In the genomic region with DNA sequence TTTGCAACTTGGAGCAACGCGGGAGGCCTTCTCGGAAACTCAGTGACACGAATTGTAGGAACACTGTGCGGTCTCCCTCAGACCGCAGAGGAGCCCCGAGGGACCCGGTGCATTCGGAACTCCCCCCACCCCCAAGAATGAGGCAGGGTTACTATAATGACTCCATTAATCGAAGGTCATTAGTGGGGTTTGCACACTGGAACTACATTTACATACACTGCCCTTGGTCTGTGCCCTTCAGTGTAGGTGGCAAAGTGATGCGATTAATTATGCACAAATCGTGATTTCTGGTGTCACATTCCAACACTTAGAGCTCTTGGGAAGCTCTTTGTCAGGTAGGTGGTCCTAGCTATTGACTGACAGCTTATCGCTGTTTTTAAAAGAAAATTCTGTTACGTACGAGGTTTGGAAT, we compare ENCODE assay signal across 8 mouse cellular contexts. TPM values are rescaled to one million over a fixed set of nuclear protein-coding genes. Genes with fewer than 3 reads are reported as not detected.
DNase-seq lines count a peak whose midpoint lies in the region; ATAC-seq and TF ChIP-seq lines count a peak whose summit lies in the region.

No protein-coding gene starts in this region.

- DNase-seq in heart, embryonic 10.5 days (ENCODE audit: low spot score): no peak
- no peak for DNase-seq in heart, adult 11 months
- no peak for DNase-seq in MEL (ENCODE audit: low read depth, low spot score)
- DNase-seq in adrenal gland, postnatal 14 days: no peak
- no peak for DNase-seq in layer of hippocampus, adult 9-11 months

- no peak for TF ChIP-seq POLR2A in MEL (IDR thresholded peaks at IDR 0.05; ENCODE audit: control insufficient read depth in 1 of 2, insufficient read depth in 1 of 2, low read depth in 1 of 2, low read length in 2 of 2, poor library complexity in 1 of 2)

- no peak for ATAC-seq in heart, embryonic 15.5 days (replicated peaks; ENCODE audit: insufficient number of reproducible peaks, insufficient read depth, low FRiP score, low read depth)
- no peak for ATAC-seq in limb, embryonic 13.5 days (ENCODE audit: low FRiP score, low read depth)
- ATAC-seq in stomach, embryonic 15.5 days (ENCODE audit: insufficient read depth, low FRiP score, low read depth): no peak

- no peaks in the 10 kb centered on the region for H3K9me3 ChIP-seq in heart, embryonic 10.5 days
- no peaks in the 10 kb centered on the region for H3K9me3 ChIP-seq in MEL (replicated peaks; ENCODE audit: insufficient read depth, low read length)
- no peaks in the 10 kb centered on the region for H3K9me3 ChIP-seq in heart, embryonic 15.5 days (replicated peaks)
- H3K9me3 ChIP-seq in limb, embryonic 13.5 days: no peaks in the 10 kb centered on the region
- no peaks in the 10 kb centered on the region for H3K9me3 ChIP-seq in stomach, embryonic 15.5 days

- peak overlapping the region; percentile 92 for H3K4me2 ChIP-seq in heart, embryonic 15.5 days
- peak overlapping the region; percentile 83 for H3K4me2 ChIP-seq in limb, embryonic 13.5 days (replicated peaks)
- peak overlapping the region; percentile 93 for H3K4me2 ChIP-seq in stomach, embryonic 15.5 days

- TF ChIP-seq EP300 in MEL (IDR thresholded peaks at IDR 0.05; ENCODE audit: low read depth in 1 of 2, low read length in 2 of 2): no peak

- H3K9ac ChIP-seq in MEL (ENCODE audit: control insufficient read depth, low read depth, low read length, poor library complexity, severe bottlenecking): peak overlapping the region; percentile 73
- peak overlapping the region; percentile 70 for H3K9ac ChIP-seq in heart, embryonic 15.5 days
- H3K9ac ChIP-seq in limb, embryonic 13.5 days: peak overlapping the region; percentile 66
- peak overlapping the region; percentile 40; the same call in 1 of the 2 replicates for H3K9ac ChIP-seq in stomach, embryonic 15.5 days

- peaks cover 47% of the 10 kb centered on the region for H3K4me1 ChIP-seq in heart, embryonic 10.5 days
- H3K4me1 ChIP-seq in MEL (ENCODE audit: control insufficient read depth in 1 of 2, insufficient read depth in 2 of 2, low read length in 2 of 2): peaks cover 0 to 2% of the 10 kb centered on the region in 2 experiments; a peak in 2 of 4 replicates
- peaks cover 43% of the 10 kb centered on the region for H3K4me1 ChIP-seq in heart, embryonic 15.5 days (replicated peaks)
- peaks cover 43% of the 10 kb centered on the region for H3K4me1 ChIP-seq in limb, embryonic 13.5 days
- H3K4me1 ChIP-seq in stomach, embryonic 15.5 days: peaks cover 32% of the 10 kb centered on the region

- peaks cover 14% of the 10 kb centered on the region for H3K79me2 ChIP-seq in MEL (ENCODE audit: control insufficient read depth, insufficient read depth, low read length, poor library complexity)

- peak overlapping the region; percentile 70 for H3K4me3 ChIP-seq in heart, embryonic 10.5 days
- H3K4me3 ChIP-seq in MEL (ENCODE audit: control insufficient read depth in 1 of 2, insufficient read depth in 1 of 2, low read depth in 2 of 2, low read length in 2 of 2): peak overlapping the region; percentile 48 to 76
- peak overlapping the region; percentile 81 for H3K4me3 ChIP-seq in heart, embryonic 15.5 days
- H3K4me3 ChIP-seq in limb, embryonic 13.5 days: peak overlapping the region; percentile 80
- H3K4me3 ChIP-seq in stomach, embryonic 15.5 days (replicated peaks): peak overlapping the region; percentile 75

- H3K36me3 ChIP-seq in heart, embryonic 10.5 days: peaks cover 2% of the 10 kb centered on the region; the same call in 1 of the 2 replicates
- peaks cover 0 to 3% of the 10 kb centered on the region in 2 experiments; a peak in 1 of 4 replicates for H3K36me3 ChIP-seq in MEL (ENCODE audit: control insufficient read depth in 1 of 2, insufficient read depth in 2 of 2, low read length in 2 of 2)
- H3K36me3 ChIP-seq in heart, embryonic 15.5 days: no peaks in the 10 kb centered on the region
- H3K36me3 ChIP-seq in limb, embryonic 13.5 days: peaks cover 4% of the 10 kb centered on the region; the same call in 1 of the 2 replicates
- H3K36me3 ChIP-seq in stomach, embryonic 15.5 days: no peaks in the 10 kb centered on the region

- no peak for TF ChIP-seq RAD21 in MEL (IDR thresholded peaks at IDR 0.05; ENCODE audit: low read depth, low read length)

- TF ChIP-seq CTCF in MEL (IDR thresholded peaks at IDR 0.05 in 2 of 3, conservative IDR thresholded peaks at IDR 0.05 in 1 of 3; ENCODE audit: control insufficient read depth in 1 of 3, insufficient read depth in 1 of 3, low read depth in 2 of 3, low read length in 3 of 3, poor library complexity in 1 of 3, severe bottlenecking in 1 of 3): no peak

- under 1% methylated on average over 15 of the region's 15 CpGs for WGBS in heart, embryonic 10.5 days
- WGBS in heart, embryonic 15.5 days: 1% methylated on average over 15 of the region's 15 CpGs
- under 1% methylated on average over 15 of the region's 15 CpGs for WGBS in limb, embryonic 13.5 days
- WGBS in stomach, embryonic 15.5 days: 2% methylated on average over 15 of the region's 15 CpGs

- peak overlapping the region; percentile 98 for H3K27ac ChIP-seq in heart, embryonic 10.5 days
- peak overlapping the region; percentile 44; the same call in 1 of the 2 replicates for H3K27ac ChIP-seq in MEL (ENCODE audit: control insufficient read depth, low read depth, low read length)
- H3K27ac ChIP-seq in heart, embryonic 15.5 days: peak overlapping the region; percentile 96
- peak overlapping the region; percentile 99 for H3K27ac ChIP-seq in limb, embryonic 13.5 days
- H3K27ac ChIP-seq in stomach, embryonic 15.5 days: peak overlapping the region; percentile 96

- H3K27me3 ChIP-seq in heart, embryonic 10.5 days (ENCODE audit: insufficient read depth, poor library complexity, severe bottlenecking): no peaks in the 10 kb centered on the region
- H3K27me3 ChIP-seq in MEL (ENCODE audit: control insufficient read depth in 1 of 2, insufficient read depth in 2 of 2, low read length in 2 of 2): no peaks in the 10 kb centered on the region
- H3K27me3 ChIP-seq in heart, embryonic 15.5 days: no peaks in the 10 kb centered on the region
- H3K27me3 ChIP-seq in limb, embryonic 13.5 days: no peaks in the 10 kb centered on the region
- no peaks in the 10 kb centered on the region for H3K27me3 ChIP-seq in stomach, embryonic 15.5 days (replicated peaks)

TF ChIP-seq in MEL, 35 proteins besides CTCF, POLR2A, EP300 and RAD21:
- TF ChIP-seq ZNF384 (IDR thresholded peaks at IDR 0.05; ENCODE audit: low read depth, low read length) (no peak), SMC3 (IDR thresholded peaks at IDR 0.05; ENCODE audit: low read depth, low read length) (no peak), NELFE (IDR thresholded peaks at IDR 0.05; ENCODE audit: low read depth, low read length) (no peak), POLR2AphosphoS2 (IDR thresholded peaks at IDR 0.05; ENCODE audit: low read length) (no peak), BHLHE40 (IDR thresholded peaks at IDR 0.05; ENCODE audit: borderline replicate concordance, low read depth, low read length) (no peak), NRF1 (IDR thresholded peaks at IDR 0.05; ENCODE audit: insufficient read depth, low read depth, low read length, poor library complexity, severe bottlenecking) (no peak)

RNA-seq across cellular contexts. Expression of gene Id2, which starts 0.3 kb away (rescaled TPM):
- 390 and 444 TPM in 2 replicates for polyA plus RNA-seq in heart, embryonic 10.5 days (2016; fragmentation: Nextera tagmentation; extraction: Ambion mirVana)
- total RNA-seq in MEL (2012; rRNA removed): 9.1 and 10.4 TPM in 2 replicates
- 1 to 10 TPM in 1 of 2 experiments, not detected in 1; 5.8 TPM for polyA plus RNA-seq in MEL (2012; ENCODE audit: insufficient read depth in 1 of 2, insufficient read length in 2 of 2, low read depth in 1 of 2, low replicate concordance in 2 of 2, missing spikeins in 1 of 2)
- polyA plus RNA-seq in heart, embryonic 15.5 days (2015; fragmentation: Nextera tagmentation; extraction: Ambion mirVana): 170 and 206 TPM in 2 replicates
- 388 and 402 TPM in 2 replicates for polyA plus RNA-seq in limb, embryonic 13.5 days (2015; fragmentation: Nextera tagmentation; extraction: Ambion mirVana)
- 339 and 387 TPM in 2 replicates for polyA plus RNA-seq in stomach, embryonic 15.5 days (2015; fragmentation: Nextera tagmentation; extraction: Ambion mirVana)
- total RNA-seq in adrenal gland, postnatal 14 days (2021): 359 and 395 TPM in 2 replicates

Comparison
In these comparisons a context has a peak if more than half of its experiments do, and no peak if none do; other contexts are left out.
1. H3K27ac ChIP-seq: peak in every context shown above with its lines; median percentile 99 in limb, embryonic 13.5 days; 98 in heart, embryonic 10.5 days; 96 in heart, embryonic 15.5 days; 96 in stomach, embryonic 15.5 days; 44 in MEL.
2. RNA of gene Id2, which starts 0.3 kb away (polyA plus RNA-seq): 390 to 444 TPM in heart, embryonic 10.5 days, 388 to 402 TPM in limb, embryonic 13.5 days, 339 to 387 TPM in stomach, embryonic 15.5 days and 170 to 206 TPM in heart, embryonic 15.5 days; 5.8 TPM in MEL; every median in the first group is over 10 times any median in the second.
3. Peak in every context shown above with its lines, with median percentiles within 50 percentile points of each other: H3K4me3 ChIP-seq, H3K9ac ChIP-seq and H3K4me2 ChIP-seq.